Mouse (Mus musculus): ENCODE results near the gene Kctd3.

DNA sequence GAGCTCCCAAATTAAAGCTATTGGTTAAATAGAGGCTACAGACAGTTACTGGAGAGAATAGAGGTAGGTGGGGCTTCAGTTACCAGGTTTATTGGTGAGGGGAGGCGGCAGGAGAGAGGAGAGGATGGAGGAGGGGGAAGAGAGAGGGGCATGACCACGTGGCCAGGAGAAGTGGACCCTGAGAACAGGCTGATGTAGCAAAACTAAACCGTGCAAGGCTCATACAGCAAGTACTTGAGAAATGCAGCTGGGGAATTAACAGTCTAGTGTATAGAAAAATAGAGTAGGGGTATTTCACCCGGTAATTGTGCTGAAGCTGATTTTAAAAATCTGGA is 5.9 kb upstream of the Kctd3 start:
- TF ChIP-seq CTCF (conservative IDR thresholded peaks at IDR 0.05; ENCODE audit: insufficient read depth, insufficient read length, low read depth, low read length) (no peak), POLR2A (IDR thresholded peaks at IDR 0.05; ENCODE audit: low read depth, low read length) (no peak)

Data from kidney, adult 2 months (tissue).